Mouse (Mus musculus): ENCODE data around the gene Gsn.

DNA sequence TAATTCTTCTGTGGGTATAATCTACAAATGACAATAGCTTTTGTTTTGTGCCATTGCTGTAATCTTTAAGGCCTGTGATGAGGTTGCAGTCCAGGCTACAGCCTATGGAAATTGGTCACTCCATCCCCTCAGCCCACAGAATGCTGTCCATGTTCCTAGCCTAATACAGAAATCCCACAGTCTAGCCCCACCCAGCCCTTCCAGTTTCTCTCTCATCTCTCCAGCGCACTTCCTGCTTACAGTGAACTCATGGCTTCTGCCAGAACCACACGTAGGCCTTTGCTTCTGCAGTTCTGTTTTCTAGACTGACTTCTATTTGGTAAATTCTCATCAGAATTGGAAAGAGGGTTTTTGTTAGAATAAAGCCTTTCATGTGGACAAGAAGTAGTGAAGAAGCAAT, 89.8 kb downstream of the Gsn start:
- TF ChIP-seq CTCF (IDR thresholded peaks at IDR 0.05; ENCODE audit: low read depth, low read length) (no peak), POLR2A (IDR thresholded peaks at IDR 0.05; ENCODE audit: extremely low read depth, insufficient read depth, low read length) (no peak)
